Mouse (Mus musculus): ENCODE measurements around the gene 6430531B16Rik. TPM values are rescaled to one million over a fixed set of nuclear protein-coding genes. Genes with fewer than 3 reads are reported as not detected.

The 6430531B16Rik gene
- polyA plus RNA-seq (2015; fragmentation: Nextera tagmentation; extraction: Ambion mirVana): 4.1 and 6.2 TPM in 2 replicates

GRCm38 (mm10) chr7:139978278-139978892, at the start of gene 6430531B16Rik:
6430531B16Rik (minus strand) TSS chr7:139978755.
- peak; percentile 93 for ATAC-seq (ENCODE audit: low read depth)
- H3K27ac ChIP-seq (ENCODE audit: low read length): no peak within 1 kb of the TSS
- WGBS: 3% methylated on average over 32 of the region's 32 CpGs

DNA sequence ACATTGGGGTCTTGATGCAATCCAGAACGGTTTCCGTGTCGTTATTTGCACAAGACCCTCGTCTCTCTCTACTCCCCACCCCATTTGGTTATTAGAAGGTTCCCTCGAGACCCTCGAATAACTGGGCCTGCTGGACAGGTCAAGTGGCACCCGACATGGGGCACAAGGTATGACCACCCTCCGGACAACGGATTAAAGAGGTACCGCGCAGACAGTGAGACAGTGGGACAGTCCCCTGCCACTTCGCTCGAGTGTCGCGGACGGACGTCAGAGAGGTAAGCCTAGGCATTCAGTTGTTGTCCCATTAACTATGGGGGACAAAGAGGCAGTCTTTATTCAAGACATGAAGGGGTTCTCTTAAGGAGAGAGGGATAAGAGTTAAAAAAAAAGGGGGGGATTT, 32.8 kb upstream of the 6430531B16Rik start:
- WGBS: 96% methylated on average over 17 of the region's 17 CpGs
- peaks cover 17% of the 10 kb centered on the region for H3K36me3 ChIP-seq (ENCODE audit: control insufficient read depth, insufficient read depth, low read length)
- no peak overlapping the region for H3K4me2 ChIP-seq (ENCODE audit: low read depth, low read length)
- H3K4me3 ChIP-seq (ENCODE audit: low read length): no peak overlapping the region
- ATAC-seq (ENCODE audit: low read depth): no peak
- no peaks in the 10 kb centered on the region; the same call in 1 of the 2 replicates for H3K9me3 ChIP-seq (ENCODE audit: control insufficient read depth, low read length)
- H3K9ac ChIP-seq (ENCODE audit: low read length): no peak overlapping the region
- no peaks in the 10 kb centered on the region for H3K27me3 ChIP-seq (ENCODE audit: control insufficient read depth, insufficient read depth, low read depth, low read length)
- H3K27ac ChIP-seq (ENCODE audit: low read length): no peak overlapping the region
- H3K4me1 ChIP-seq (replicated peaks; ENCODE audit: control insufficient read depth, insufficient read depth, low read length): no peaks in the 10 kb centered on the region

More at GRCm38 (mm10) chr7:139978278-139978892, at the start of gene 6430531B16Rik:
- peaks cover 8% of the 10 kb centered on the region; the same call in 1 of the 2 replicates for H3K4me1 ChIP-seq (replicated peaks; ENCODE audit: control insufficient read depth, insufficient read depth, low read length)
- H3K4me3 ChIP-seq (ENCODE audit: low read length): peak within 1 kb of the TSS; percentile 62
- peaks cover 3% of the 10 kb centered on the region for H3K27me3 ChIP-seq (ENCODE audit: control insufficient read depth, insufficient read depth, low read depth, low read length)
- peak within 1 kb of the TSS; percentile 64 for H3K9ac ChIP-seq (ENCODE audit: low read length)
- no peaks in the 10 kb centered on the region for H3K9me3 ChIP-seq (ENCODE audit: control insufficient read depth, low read length)
- H3K4me2 ChIP-seq (ENCODE audit: low read depth, low read length): peak within 1 kb of the TSS; percentile 90
- no peaks in the 10 kb centered on the region for H3K36me3 ChIP-seq (ENCODE audit: control insufficient read depth, insufficient read depth, low read length)

- Histone ChIP-seq H3K27ac (ENCODE audit: low read length) (no peak overlapping the region), H3K4me1 (replicated peaks; ENCODE audit: control insufficient read depth, insufficient read depth, low read length) (no peaks in the 10 kb centered on the region), H3K4me3 (ENCODE audit: low read length) (no peak overlapping the region), H3K9ac (ENCODE audit: low read length) (no peak overlapping the region), H3K4me2 (ENCODE audit: low read depth, low read length) (no peak overlapping the region), H3K9me3 (ENCODE audit: control insufficient read depth, low read length) (no peaks in the 10 kb centered on the region), H3K36me3 (ENCODE audit: control insufficient read depth, insufficient read depth, low read length) (peaks cover 35% of the 10 kb centered on the region), H3K27me3 (ENCODE audit: control insufficient read depth, insufficient read depth, low read depth, low read length) (no peaks in the 10 kb centered on the region)
- WGBS: 92% methylated on average over 9 of the region's 9 CpGs
- no peak for ATAC-seq (ENCODE audit: low read depth)
Measured at GRCm38 (mm10) chr7:140007781-140008180, 29.2 kb upstream of the 6430531B16Rik start.

DNA sequence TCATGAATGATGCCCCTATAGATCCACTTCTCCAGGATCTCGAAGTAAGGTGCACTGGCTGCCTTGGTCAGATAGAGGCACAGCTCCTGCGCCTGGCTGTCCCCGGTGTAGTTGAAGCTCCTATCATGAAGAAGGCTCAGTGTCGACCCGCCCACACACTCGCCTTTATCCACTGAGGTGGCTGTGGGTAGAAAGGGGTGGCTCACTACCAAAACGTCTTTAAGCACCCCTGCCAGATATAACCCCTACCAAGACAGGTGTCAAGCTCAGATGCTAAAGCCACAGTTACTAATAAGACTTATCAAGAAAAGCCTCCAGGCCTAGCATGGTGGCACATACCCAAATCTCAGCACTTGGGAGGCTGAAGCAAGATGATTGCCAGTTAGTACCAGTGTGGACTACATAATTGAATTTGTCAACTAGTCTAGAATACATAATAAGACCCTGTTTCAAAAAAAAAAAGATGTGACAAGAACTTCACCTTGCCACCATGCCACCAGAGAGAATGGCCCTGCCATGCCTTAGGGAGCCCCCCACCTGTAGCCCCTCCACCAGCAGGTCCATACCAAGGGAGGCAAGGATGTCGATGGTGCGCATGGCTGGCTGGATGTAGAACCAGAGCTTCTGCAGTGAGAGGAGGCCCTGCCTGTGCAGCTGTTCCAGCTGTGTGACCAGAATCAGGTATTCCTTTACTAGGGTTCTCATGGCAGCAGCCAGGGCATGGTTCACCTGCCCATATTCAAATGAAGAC, 28.5 kb upstream of the 6430531B16Rik start:
- Histone ChIP-seq H3K4me3 (ENCODE audit: low read length) (no peak overlapping the region), H3K36me3 (ENCODE audit: control insufficient read depth, insufficient read depth, low read length) (peaks cover 39% of the 10 kb centered on the region), H3K27ac (ENCODE audit: low read length) (no peak overlapping the region), H3K27me3 (ENCODE audit: control insufficient read depth, insufficient read depth, low read depth, low read length) (no peaks in the 10 kb centered on the region), H3K4me1 (replicated peaks; ENCODE audit: control insufficient read depth, insufficient read depth, low read length) (no peaks in the 10 kb centered on the region), H3K9me3 (ENCODE audit: control insufficient read depth, low read length) (no peaks in the 10 kb centered on the region), H3K9ac (ENCODE audit: low read length) (no peak overlapping the region), H3K4me2 (ENCODE audit: low read depth, low read length) (no peak overlapping the region)
- 91% methylated on average over 9 of the region's 9 CpGs for WGBS
- ATAC-seq (ENCODE audit: low read depth): no peak

- H3K4me2 ChIP-seq (ENCODE audit: low read depth, low read length): no peak overlapping the region
- no peaks in the 10 kb centered on the region for H3K9me3 ChIP-seq (ENCODE audit: control insufficient read depth, low read length)
- 89% methylated on average over 8 of the region's 8 CpGs for WGBS
- no peaks in the 10 kb centered on the region for H3K27me3 ChIP-seq (ENCODE audit: control insufficient read depth, insufficient read depth, low read depth, low read length)
- H3K4me3 ChIP-seq (ENCODE audit: low read length): no peak overlapping the region
- no peaks in the 10 kb centered on the region for H3K4me1 ChIP-seq (replicated peaks; ENCODE audit: control insufficient read depth, insufficient read depth, low read length)
- no peak for ATAC-seq (ENCODE audit: low read depth)
- H3K36me3 ChIP-seq (ENCODE audit: control insufficient read depth, insufficient read depth, low read length): peaks cover 49% of the 10 kb centered on the region
- H3K9ac ChIP-seq (ENCODE audit: low read length): no peak overlapping the region
- H3K27ac ChIP-seq (ENCODE audit: low read length): no peak overlapping the region
Measured at GRCm38 (mm10) chr7:140004666-140005065, 26.1 kb upstream of the 6430531B16Rik start.

- Histone ChIP-seq H3K4me2 (ENCODE audit: low read depth, low read length) (no peak overlapping the region), H3K27ac (ENCODE audit: low read length) (no peak overlapping the region), H3K4me1 (replicated peaks; ENCODE audit: control insufficient read depth, insufficient read depth, low read length) (no peaks in the 10 kb centered on the region), H3K9me3 (ENCODE audit: control insufficient read depth, low read length) (no peaks in the 10 kb centered on the region), H3K4me3 (ENCODE audit: low read length) (no peak overlapping the region), H3K27me3 (ENCODE audit: control insufficient read depth, insufficient read depth, low read depth, low read length) (no peaks in the 10 kb centered on the region), H3K36me3 (ENCODE audit: control insufficient read depth, insufficient read depth, low read length) (peaks cover 60% of the 10 kb centered on the region), H3K9ac (ENCODE audit: low read length) (no peak overlapping the region)
- WGBS: 80% methylated on average over 12 of the region's 12 CpGs
- no peak for ATAC-seq (ENCODE audit: low read depth)
Measured at GRCm38 (mm10) chr7:140001086-140001740, 22.7 kb upstream of the 6430531B16Rik start.

DNA sequence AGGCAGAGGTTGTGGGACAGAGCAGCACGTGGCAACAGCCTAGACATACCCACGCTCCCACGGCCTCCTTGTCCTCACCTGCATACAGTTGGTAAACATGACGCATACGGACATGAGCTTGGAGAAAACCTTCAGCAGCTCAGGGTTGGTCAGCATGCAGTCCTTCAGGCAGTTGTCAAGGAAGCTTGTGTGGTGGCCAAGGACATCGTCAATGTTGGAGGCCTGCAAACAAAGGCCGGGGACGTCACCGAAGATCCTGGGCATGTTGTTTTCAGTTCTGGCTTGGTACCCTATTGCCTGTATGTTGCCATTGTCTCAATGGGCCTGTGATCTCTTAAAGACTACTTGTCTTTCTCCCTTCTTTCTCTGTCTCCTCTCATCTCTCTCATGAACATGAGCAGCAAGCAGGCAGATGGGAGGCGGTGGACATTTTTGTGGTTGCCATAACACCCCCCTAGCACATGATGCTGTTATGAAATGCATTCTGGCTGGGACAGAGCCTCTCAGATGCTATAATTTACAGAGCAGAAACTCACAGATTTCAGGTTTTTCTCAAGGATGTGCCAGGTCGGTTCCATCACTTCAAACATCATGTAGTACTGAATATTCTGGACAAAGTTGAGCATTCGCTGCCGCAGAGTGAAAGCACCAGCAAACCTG, 20.3 kb upstream of the 6430531B16Rik start:
- 94% methylated on average over 13 of the region's 13 CpGs for WGBS
- no peaks in the 10 kb centered on the region for H3K27me3 ChIP-seq (ENCODE audit: control insufficient read depth, insufficient read depth, low read depth, low read length)
- no peak overlapping the region for H3K4me2 ChIP-seq (ENCODE audit: low read depth, low read length)
- no peaks in the 10 kb centered on the region for H3K4me1 ChIP-seq (replicated peaks; ENCODE audit: control insufficient read depth, insufficient read depth, low read length)
- no peak for ATAC-seq (ENCODE audit: low read depth)
- no peak overlapping the region for H3K4me3 ChIP-seq (ENCODE audit: low read length)
- no peaks in the 10 kb centered on the region for H3K9me3 ChIP-seq (ENCODE audit: control insufficient read depth, low read length)
- peaks cover 45% of the 10 kb centered on the region for H3K36me3 ChIP-seq (ENCODE audit: control insufficient read depth, insufficient read depth, low read length)
- H3K27ac ChIP-seq (ENCODE audit: low read length): no peak overlapping the region
- no peak overlapping the region for H3K9ac ChIP-seq (ENCODE audit: low read length)

DNA sequence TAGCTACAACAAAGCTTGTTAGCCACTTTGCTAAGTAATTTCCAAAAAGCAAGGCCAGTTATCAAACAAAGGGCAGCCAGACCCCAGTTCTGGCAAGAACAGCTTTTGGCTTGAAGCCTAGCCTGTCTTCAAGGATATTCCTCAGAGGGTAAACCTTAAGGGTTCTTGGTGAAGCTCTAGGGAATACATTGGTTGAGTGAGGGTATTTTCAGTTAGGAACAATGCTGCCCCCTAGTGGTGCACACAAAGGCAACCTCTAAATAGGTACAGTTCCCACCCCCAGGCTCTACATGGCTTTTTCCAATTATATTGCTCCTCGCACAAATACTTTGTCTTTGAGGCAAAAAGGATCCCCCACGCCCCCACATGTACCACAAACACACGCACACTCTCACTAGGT, 16.1 kb upstream of the 6430531B16Rik start:
- no peak overlapping the region for H3K4me2 ChIP-seq (ENCODE audit: low read depth, low read length)
- H3K4me1 ChIP-seq (replicated peaks; ENCODE audit: control insufficient read depth, insufficient read depth, low read length): no peaks in the 10 kb centered on the region
- ATAC-seq (ENCODE audit: low read depth): peak; percentile 27; the same call in 1 of the 2 replicates
- H3K36me3 ChIP-seq (ENCODE audit: control insufficient read depth, insufficient read depth, low read length): peaks cover 29% of the 10 kb centered on the region
- H3K9ac ChIP-seq (ENCODE audit: low read length): no peak overlapping the region
- H3K27ac ChIP-seq (ENCODE audit: low read length): no peak overlapping the region
- H3K4me3 ChIP-seq (ENCODE audit: low read length): no peak overlapping the region
- 38% methylated on average over 3 of the region's 3 CpGs for WGBS
- H3K27me3 ChIP-seq (ENCODE audit: control insufficient read depth, insufficient read depth, low read depth, low read length): no peaks in the 10 kb centered on the region
- no peaks in the 10 kb centered on the region for H3K9me3 ChIP-seq (ENCODE audit: control insufficient read depth, low read length)

- WGBS: 79% methylated on average over 4 of the region's 4 CpGs
- Histone ChIP-seq H3K36me3 (ENCODE audit: control insufficient read depth, insufficient read depth, low read length) (peaks cover 26% of the 10 kb centered on the region), H3K9me3 (ENCODE audit: control insufficient read depth, low read length) (no peaks in the 10 kb centered on the region), H3K4me1 (replicated peaks; ENCODE audit: control insufficient read depth, insufficient read depth, low read length) (no peaks in the 10 kb centered on the region), H3K4me3 (ENCODE audit: low read length) (no peak overlapping the region), H3K9ac (ENCODE audit: low read length) (no peak overlapping the region), H3K4me2 (ENCODE audit: low read depth, low read length) (no peak overlapping the region), H3K27me3 (ENCODE audit: control insufficient read depth, insufficient read depth, low read depth, low read length) (no peaks in the 10 kb centered on the region), H3K27ac (ENCODE audit: low read length) (no peak overlapping the region)
- no peak for ATAC-seq (ENCODE audit: low read depth)
Measured at GRCm38 (mm10) chr7:139994202-139994601, 15.6 kb upstream of the 6430531B16Rik start.
